8 mouse cellular contexts compared by ENCODE assay signal in genomic region chr14:115092510-115092909, GRCm38 (mm10). TPM values are rescaled to one million over a fixed set of nuclear protein-coding genes. Genes with fewer than 3 reads are reported as not detected.
DNase-seq lines count a peak whose midpoint lies in the region; ATAC-seq and TF ChIP-seq lines count a peak whose summit lies in the region.

No protein-coding gene starts in this region.

- TF ChIP-seq CTCF in liver, adult 2 months (IDR thresholded peaks at IDR 0.05; ENCODE audit: low read depth, low read length) = no peak
- TF ChIP-seq CTCF in olfactory bulb, adult 2 months (IDR thresholded peaks at IDR 0.05; ENCODE audit: insufficient read depth, low read depth, low read length) = no peak

- H3K4me3 ChIP-seq in liver, adult 2 months (ENCODE audit: insufficient read depth, low read depth, low read length) = peak overlapping the region; percentile 58
- H3K4me3 ChIP-seq in hindbrain, embryonic 10.5 days = peak overlapping the region; percentile 64
- peak overlapping the region; percentile 61 for H3K4me3 ChIP-seq in liver, embryonic 13.5 days (replicated peaks)
- H3K4me3 ChIP-seq in olfactory bulb, adult 2 months (ENCODE audit: insufficient read depth, low read depth, low read length) = peak overlapping the region; percentile 64

- no peak overlapping the region for H3K9ac ChIP-seq in liver, adult 2 months (ENCODE audit: low read depth, low read length)
- no peak overlapping the region for H3K9ac ChIP-seq in liver, embryonic 13.5 days

- no peak for DNase-seq in liver, adult 2 months (ENCODE audit: extremely low read depth, low read depth, low spot score)
- no peak for DNase-seq in liver
- peak; percentile 44 for DNase-seq in embryo, embryonic 11 days
- peak; percentile 43 for DNase-seq in hindbrain, embryonic 10.5 days (ENCODE audit: low spot score)
- no peak for DNase-seq in liver, embryonic 13.5 days
- no peak for DNase-seq in B cell, adult 2 months
- DNase-seq in spleen, postnatal 10 days (ENCODE audit: low spot score in 2 of 2) = no peak

- H3K4me2 ChIP-seq in liver, embryonic 13.5 days = peak overlapping the region; percentile 74

- TF ChIP-seq POLR2A in liver, adult 2 months (IDR thresholded peaks at IDR 0.05; ENCODE audit: extremely low read depth, insufficient read depth, low read length) = no peak
- TF ChIP-seq POLR2A in olfactory bulb, adult 2 months (IDR thresholded peaks at IDR 0.05; ENCODE audit: insufficient read depth, low read depth, low read length) = no peak

- no peaks in the 10 kb centered on the region for H3K9me3 ChIP-seq in hindbrain, embryonic 10.5 days
- no peaks in the 10 kb centered on the region for H3K9me3 ChIP-seq in liver, embryonic 13.5 days (replicated peaks)

- H3K27me3 ChIP-seq in liver, adult 2 months (ENCODE audit: control insufficient read depth, insufficient read depth, low read length) = peaks cover 13% of the 10 kb centered on the region
- H3K27me3 ChIP-seq in hindbrain, embryonic 10.5 days (ENCODE audit: insufficient read depth, poor library complexity, severe bottlenecking) = peaks cover 64% of the 10 kb centered on the region
- peaks cover 48% of the 10 kb centered on the region for H3K27me3 ChIP-seq in liver, embryonic 13.5 days

- H3K79me2 ChIP-seq in liver, adult 2 months (ENCODE audit: control insufficient read depth, insufficient read depth, low read length) = no peaks in the 10 kb centered on the region

- H3K36me3 ChIP-seq in liver, adult 2 months (ENCODE audit: control insufficient read depth, insufficient read depth, low read length) = no peaks in the 10 kb centered on the region
- H3K36me3 ChIP-seq in hindbrain, embryonic 10.5 days = no peaks in the 10 kb centered on the region
- H3K36me3 ChIP-seq in liver, embryonic 13.5 days = no peaks in the 10 kb centered on the region

- WGBS in liver, adult 2 months = 2% methylated on average over 33 of the region's 33 CpGs
- under 1% methylated on average over 33 of the region's 33 CpGs for WGBS in hindbrain, embryonic 10.5 days
- WGBS in liver, embryonic 13.5 days (ENCODE audit: insufficient replicate concordance) = under 1% methylated on average over 32 of the region's 33 CpGs
- WGBS in olfactory bulb, adult 2 months = under 1% methylated on average over 33 of the region's 33 CpGs

- no peak; the same call in 1 of the 2 replicates for ATAC-seq in liver, embryonic 13.5 days (ENCODE audit: low read depth)

- H3K4me1 ChIP-seq in liver, adult 2 months (ENCODE audit: control insufficient read depth, insufficient read depth, low read length) = peaks cover 4% of the 10 kb centered on the region; the same call in 1 of the 2 replicates
- H3K4me1 ChIP-seq in hindbrain, embryonic 10.5 days (replicated peaks) = peaks cover 10% of the 10 kb centered on the region
- peaks cover 9% of the 10 kb centered on the region for H3K4me1 ChIP-seq in liver, embryonic 13.5 days (replicated peaks)
- peaks cover 6% of the 10 kb centered on the region for H3K4me1 ChIP-seq in olfactory bulb, adult 2 months (ENCODE audit: control insufficient read depth, insufficient read depth, low read length)

- no peak overlapping the region for H3K27ac ChIP-seq in liver, adult 2 months (replicated peaks; ENCODE audit: insufficient read depth, low read depth, low read length)
- no peak overlapping the region for H3K27ac ChIP-seq in hindbrain, embryonic 10.5 days
- no peak overlapping the region for H3K27ac ChIP-seq in liver, embryonic 13.5 days
- no peak overlapping the region for H3K27ac ChIP-seq in olfactory bulb, adult 2 months (ENCODE audit: insufficient read depth, low read depth, low read length)

RNA-seq across cellular contexts. Expression of gene Gpc5, which starts 0.5 kb away (rescaled TPM):
- not detected in 2 replicates for total RNA-seq in liver, adult 2 months (2014; rRNA removed)
- polyA plus RNA-seq in liver, adult 2 months (2012; rRNA removed) = 0.15 TPM in 1 of 2 replicates, not detected in the other
- 0.22 and 0.65 TPM in 2 replicates for polyA plus RNA-seq in hindbrain, embryonic 10.5 days (2016; fragmentation: Nextera tagmentation; extraction: Ambion mirVana)
- polyA plus RNA-seq in liver, embryonic 13.5 days (2015; fragmentation: Nextera tagmentation; extraction: Ambion mirVana) = 0.05 TPM in 1 of 2 replicates, not detected in the other
- not detected in 2 replicates for polyA plus RNA-seq in olfactory bulb, adult 2 months (2012; ENCODE audit: insufficient read depth, insufficient read length, low replicate concordance, missing spikeins)

Comparison
In these comparisons a context has a peak if more than half of its experiments do, and no peak if none do; other contexts are left out.
1. DNase-seq: peak in embryo, embryonic 11 days (single experiment) and hindbrain, embryonic 10.5 days (single experiment); none in liver, adult 2 months (single experiment), liver (single experiment), liver, embryonic 13.5 days (single experiment), B cell, adult 2 months (0 of 2) and spleen, postnatal 10 days (0 of 2).
2. Peak in every context shown above with its lines, with median percentiles within 50 percentile points of each other: H3K4me3 ChIP-seq.